Mouse (Mus musculus): ENCODE data around the gene Ltf. TPM values are rescaled to one million over a fixed set of nuclear protein-coding genes. Genes with fewer than 3 reads are reported as not detected.

Gene Ltf
- 420 and 461 TPM in 2 replicates for total RNA-seq (2015; ENCODE audit: low replicate concordance)
- total RNA-seq (2017; ENCODE audit: low replicate concordance) = 308 and 520 TPM in 2 replicates

DNA sequence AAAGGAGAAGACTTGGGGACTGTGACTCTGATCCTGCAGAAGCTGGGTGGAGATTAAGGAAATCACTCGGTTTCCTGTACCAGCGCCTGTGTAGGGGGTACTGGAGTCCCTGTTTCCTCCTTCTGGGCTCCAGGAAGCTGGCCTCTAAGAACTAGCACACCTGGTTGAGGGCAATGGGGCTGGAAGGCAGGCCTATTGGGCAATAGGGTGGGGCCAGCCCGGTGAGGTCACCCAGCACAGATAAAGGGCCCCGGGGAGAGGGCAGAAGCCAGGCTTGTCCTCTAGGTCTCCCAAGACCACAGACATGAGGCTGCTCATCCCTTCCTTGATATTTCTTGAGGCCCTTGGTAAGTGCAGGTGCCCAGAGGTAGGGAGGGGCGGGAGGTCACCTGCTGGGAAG is at the start of gene Ltf:
Gene Ltf (plus strand): TSS at position 250 of the 400 bp plus-strand sequence.
- ATAC-seq (replicated peaks; ENCODE audit: low FRiP score, poor library complexity, severe bottlenecking) = no peak

DNA sequence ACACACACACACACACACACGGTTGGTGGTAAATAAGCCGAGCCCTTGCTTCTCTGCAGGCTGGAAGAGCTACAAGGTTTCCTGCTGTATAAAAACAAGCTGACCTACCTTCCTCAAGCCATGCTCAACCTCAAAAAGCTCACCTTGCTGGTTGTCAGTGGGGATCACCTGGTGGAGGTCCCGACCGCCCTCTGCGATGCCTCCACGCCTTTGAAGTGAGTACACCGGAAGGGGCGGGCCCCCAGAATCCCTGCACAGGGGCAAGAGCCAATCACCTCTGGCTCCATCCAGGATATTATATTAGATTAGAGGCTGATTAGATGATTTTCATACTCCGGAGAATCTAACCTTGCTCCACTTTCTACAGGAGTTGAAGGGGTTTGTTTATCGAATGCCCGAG is 39.7 kb upstream of the Ltf start:
- no peak for ATAC-seq (replicated peaks; ENCODE audit: low FRiP score, poor library complexity, severe bottlenecking)

DNA sequence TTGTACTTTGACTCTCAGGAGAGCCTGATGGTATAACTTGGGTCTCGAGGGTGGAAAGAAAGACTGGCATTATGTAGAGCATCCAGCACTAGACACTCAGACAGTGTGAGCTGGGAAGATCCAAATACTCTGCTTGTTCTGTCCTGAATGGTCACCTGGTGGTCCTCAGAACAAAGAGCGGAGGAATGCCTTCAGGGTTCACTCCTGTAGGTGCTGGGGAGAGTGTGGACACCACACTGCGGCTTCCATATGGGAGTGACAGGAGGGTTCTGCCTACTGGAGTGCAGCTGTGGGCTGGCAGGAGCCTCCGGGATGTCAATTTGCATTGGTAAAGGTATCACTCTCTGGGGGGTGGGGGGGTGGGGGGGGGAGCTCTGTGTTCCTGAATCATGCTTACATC is 36.7 kb upstream of the Ltf start:
- no peak for ATAC-seq (replicated peaks; ENCODE audit: low FRiP score, poor library complexity, severe bottlenecking)

DNA sequence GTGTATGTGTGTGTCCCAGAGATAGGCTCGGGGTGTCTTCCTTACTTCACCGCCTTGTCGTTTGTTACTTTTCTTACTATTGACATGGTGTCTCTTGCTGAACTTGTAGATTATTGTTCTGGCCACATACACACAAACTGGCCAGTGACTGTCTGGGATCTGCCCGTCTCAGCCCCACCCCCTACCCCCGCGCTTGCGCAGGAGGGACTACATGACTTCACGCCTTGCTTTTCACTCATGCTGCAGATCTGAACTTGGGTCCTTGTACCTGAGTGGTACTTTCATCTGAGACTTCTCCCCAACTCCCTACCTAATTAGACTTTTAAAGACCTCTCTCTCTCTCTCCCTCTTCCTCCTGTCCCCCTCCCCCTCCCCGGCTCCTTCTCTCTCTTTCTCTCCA is 35.0 kb upstream of the Ltf start:
- no peak for ATAC-seq (replicated peaks; ENCODE audit: low FRiP score, poor library complexity, severe bottlenecking)

DNA sequence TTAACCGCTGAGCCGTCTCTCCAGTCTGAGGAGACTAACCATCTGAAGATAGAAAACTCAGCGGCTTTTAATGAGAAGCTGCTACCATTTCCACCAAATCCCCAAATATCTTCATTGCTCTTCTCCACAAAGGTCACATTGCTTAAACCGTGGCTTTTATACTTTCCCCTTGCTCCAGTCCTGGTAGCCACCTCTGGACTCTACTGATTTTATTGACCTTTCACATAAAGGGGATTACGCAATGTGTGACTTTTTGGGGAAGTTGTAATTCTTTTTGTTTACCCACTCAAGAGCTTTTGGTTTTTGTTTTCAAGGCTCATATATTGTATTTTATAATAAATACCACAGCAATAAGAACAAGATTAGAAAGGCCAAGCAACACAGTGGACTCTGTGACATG is 33.5 kb upstream of the Ltf start:
- no peak for ATAC-seq (replicated peaks; ENCODE audit: low FRiP score, poor library complexity, severe bottlenecking)

DNA sequence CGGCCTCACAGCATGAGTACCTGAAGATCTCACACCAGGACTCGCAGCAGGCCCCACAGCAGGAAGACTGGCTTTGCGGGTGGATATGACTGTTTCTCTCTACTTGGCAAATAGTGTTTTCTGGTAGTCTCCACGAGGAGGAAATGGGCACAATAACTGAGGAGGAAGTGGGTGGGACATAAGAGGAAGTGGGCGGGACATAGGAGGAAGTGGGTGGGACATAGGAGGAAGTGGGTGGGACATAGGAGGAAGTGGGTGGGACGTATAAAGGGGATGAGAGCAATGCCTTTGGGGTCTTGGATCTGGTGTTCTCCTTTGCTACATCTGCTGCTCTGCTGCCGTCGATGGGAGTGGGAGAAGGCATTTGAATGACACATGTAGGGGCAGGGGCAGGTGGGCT is 33.1 kb upstream of the Ltf start:
- ATAC-seq (replicated peaks; ENCODE audit: low FRiP score, poor library complexity, severe bottlenecking) = no peak

DNA sequence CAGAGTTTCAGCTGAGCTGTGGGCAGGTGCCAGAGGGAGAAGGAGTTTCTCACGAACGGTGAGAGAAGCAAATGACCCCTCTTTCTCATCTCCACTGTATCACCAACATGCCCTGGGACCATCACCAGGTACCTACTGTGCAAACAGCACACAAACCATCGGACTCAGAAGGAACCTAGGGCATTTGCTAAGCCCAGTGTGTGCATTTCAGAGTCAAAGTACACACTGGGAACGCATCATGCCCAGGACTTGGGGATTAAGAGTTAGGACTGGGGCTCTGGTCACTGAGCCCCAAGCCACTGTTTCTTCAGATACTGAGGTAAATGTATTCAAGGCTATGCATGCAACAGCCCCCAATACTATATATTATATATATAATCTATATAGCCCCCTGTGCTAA is 31.7 kb upstream of the Ltf start:
- no peak for ATAC-seq (replicated peaks; ENCODE audit: low FRiP score, poor library complexity, severe bottlenecking)

DNA sequence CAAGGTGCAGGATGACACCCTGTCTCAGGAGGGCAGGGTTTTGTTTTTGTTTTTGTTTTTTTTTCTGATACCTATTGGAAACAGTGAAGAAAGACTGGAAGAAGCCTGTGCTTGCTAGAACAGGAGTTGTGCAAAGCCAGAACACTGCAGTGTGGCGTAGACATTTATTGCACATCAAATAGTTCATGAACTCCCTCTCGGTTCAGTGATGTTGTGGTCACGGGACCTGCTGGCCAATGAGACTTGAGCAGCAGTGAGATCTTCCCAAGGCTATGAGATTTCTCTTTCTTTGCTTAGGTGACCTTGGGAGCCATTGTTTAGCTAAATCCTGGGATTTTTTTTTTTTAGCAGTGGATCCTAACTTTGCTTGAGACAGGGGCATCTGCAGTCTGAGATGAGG is 31.0 kb upstream of the Ltf start:
- ATAC-seq (replicated peaks; ENCODE audit: low FRiP score, poor library complexity, severe bottlenecking) = no peak

DNA sequence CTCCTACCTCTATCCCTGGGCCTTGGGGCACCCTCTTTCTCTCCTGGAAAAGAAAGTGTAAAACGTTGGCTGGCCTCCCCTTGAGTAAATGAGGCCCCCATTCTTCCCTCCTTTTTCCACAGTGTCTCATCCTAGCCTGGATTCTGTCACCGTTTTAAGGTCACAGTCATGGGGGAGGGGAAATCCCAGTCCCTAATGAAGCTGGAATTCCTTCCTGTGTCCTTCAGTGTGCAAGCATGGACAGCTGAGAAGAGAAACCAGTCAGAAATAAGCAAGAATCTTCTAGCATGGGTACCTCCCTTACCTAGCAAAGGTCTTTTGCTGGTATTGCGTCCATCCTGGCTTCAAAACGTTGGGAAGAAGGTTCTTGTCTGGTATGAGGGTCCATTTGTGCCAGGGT is 29.9 kb upstream of the Ltf start:
- ATAC-seq (replicated peaks; ENCODE audit: low FRiP score, poor library complexity, severe bottlenecking) = no peak

DNA sequence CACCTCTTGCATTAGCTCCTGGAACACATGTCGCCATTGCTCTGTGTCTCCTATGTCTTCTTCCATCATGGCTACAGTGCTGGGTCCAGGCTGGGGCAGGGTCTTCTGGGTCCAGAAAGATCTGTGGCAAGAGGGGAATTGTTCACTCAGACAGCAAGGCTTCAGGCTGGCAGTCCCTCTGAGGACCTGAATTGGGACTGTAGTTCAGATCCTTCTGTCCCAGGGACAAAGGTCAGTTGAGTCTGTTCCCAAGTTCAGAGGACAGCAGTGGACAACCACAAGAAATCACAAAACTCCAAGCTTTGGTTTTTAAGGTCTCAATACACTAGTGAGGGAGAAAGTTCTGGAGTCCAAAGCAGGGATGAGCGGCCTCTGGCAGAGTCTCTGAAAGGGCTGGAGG is 29.5 kb upstream of the Ltf start:
- ATAC-seq (replicated peaks; ENCODE audit: low FRiP score, poor library complexity, severe bottlenecking) = no peak

DNA sequence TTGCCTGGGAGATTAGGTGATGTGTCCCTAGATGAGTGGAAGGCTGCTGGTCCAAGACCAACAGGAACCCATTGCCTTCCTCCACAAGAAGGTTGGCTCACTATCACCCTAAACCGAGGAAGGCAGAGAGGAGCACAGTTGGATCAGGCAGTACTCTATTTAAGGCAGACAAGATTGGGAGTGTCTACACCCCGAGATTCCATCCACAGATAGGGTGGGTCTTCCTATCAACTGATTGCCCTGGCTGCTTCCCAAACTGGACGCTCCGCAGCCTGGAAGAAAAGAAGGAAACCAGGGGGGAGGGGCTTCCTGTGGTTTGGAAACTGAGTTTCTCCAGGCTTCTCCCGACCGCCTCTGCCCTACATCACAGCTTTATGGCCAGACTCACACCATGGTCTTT is 28.9 kb upstream of the Ltf start, which contains the start of gene Rtp3:
Gene Rtp3 (minus strand): TSS at position 380 of the 400 bp plus-strand sequence.
- ATAC-seq (replicated peaks; ENCODE audit: low FRiP score, poor library complexity, severe bottlenecking) = no peak

DNA sequence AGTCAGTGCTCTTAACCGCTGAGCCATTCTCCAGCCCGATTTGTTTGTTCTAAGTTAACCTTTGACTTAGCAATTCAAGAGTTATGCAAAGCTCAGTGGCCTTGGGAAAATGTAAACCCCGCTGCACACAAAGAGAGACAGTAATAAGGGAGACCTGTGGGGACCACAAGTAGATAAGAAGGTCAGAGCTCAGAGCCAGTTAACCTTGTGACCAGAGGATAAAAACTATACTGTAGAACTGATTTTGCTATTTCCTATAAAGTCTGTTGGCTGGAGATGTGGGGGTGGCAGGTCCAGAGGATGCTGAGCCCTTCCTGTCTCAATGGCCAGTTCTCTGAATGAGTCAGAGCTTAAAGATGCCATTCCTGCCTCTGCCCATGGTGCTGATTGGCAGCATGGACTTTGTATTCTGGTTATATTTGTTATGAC is 25.8 kb upstream of the Ltf start:
- no peak for ATAC-seq (replicated peaks; ENCODE audit: low FRiP score, poor library complexity, severe bottlenecking)

DNA sequence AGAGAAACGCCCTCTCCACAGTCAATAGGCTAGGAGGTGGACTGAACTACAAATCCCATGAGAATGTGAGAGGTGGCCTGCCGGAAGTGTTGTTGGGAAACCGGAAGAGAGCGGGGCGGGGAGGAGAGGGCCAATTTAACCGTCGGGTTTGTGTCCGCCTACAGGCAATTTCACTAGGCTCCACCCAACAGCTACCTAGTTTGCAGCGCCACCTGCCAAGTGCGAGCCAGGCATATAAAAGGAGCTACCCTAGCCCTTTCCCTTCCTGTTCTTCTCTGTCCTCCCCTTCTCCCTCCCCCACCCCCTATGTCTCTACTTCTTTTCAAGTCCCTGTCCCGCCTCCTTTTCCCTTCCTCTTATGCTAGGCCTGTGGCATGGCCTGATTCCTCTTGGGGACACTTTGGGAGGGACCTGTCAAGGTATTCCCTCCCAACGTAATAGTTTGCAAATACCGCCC is 24.3 kb upstream of the Ltf start:
- ATAC-seq (replicated peaks; ENCODE audit: low FRiP score, poor library complexity, severe bottlenecking) = peak; percentile 82

DNA sequence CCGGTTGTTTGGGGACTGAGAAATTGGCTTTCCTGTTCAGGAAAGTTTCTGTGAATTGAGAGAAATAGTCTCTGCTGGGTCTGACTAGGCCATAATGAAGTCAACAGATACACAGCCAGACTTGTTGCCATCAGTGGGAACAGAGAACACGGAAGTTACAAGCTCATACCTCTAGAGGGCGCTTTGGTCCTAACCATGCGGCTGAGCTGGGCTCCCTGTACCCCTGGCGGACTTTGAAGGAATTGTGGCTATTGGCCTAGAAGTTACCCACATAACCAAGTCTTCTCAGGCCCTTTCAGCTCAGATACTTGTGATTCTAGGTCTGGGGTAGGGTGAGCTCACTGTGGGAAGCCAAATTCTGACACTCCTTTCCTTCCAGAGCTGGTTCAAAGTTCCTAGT is 21.8 kb upstream of the Ltf start:
- ATAC-seq (replicated peaks; ENCODE audit: low FRiP score, poor library complexity, severe bottlenecking) = peak; percentile 79

DNA sequence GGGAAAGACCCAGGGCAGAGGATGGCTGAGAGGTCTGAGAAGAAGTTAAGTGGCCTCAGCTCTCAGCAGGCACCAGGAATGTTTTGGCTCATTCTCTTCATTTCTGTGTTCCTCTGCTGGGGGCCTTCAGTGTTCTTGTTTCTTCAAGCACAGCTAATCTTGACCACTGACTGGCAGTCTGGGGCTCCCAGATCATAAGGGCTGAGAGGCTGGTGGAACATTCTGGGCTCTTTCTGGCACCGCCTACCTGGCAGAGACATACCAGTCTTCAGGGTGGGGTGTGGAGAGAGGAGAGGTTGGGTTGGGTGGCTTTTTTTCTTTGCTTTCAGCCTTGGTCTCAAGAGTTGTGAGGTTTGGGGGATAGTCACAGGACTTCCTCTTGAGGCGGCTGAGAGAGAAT is 20.0 kb upstream of the Ltf start:
- no peak for ATAC-seq (replicated peaks; ENCODE audit: low FRiP score, poor library complexity, severe bottlenecking)

DNA sequence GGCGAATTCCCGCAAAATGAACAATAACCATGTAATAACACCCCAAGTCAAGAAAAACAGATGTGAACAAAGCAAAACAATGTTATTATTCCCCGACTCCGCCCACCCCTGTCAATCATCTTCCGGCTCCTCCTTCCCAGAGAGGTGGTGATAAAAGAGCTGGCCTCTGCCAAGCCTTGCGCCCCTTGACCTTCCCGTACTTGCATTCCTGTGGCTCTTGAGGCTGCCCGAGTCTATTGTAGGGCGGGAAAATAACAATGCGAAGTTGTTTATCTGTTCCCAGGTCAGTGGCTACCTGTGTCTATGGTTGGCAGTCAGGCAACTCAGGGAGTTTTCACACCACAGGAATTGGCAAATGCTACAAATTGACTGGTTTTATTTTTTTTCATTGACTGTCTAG is 19.2 kb upstream of the Ltf start:
- ATAC-seq (replicated peaks; ENCODE audit: low FRiP score, poor library complexity, severe bottlenecking) = no peak

DNA sequence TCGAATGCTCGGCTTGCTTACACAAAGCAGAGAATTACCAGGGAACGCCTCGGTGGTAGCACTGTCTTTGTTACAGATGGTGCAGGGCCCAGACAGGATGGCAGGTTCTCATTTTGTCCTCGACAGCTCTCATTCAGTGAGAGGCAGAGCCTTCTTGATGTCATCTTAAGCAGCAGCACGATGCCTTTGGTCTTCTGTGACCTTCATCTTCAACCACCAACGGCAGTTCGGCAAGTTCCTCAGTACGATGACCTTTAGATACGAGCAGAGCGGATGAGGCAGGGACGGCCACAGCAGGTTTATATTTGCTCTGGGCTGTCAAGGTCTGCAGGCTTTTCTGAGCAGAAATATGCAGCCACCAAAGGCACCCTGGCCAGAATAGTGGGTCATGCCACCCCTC is 17.4 kb upstream of the Ltf start:
- ATAC-seq (replicated peaks; ENCODE audit: low FRiP score, poor library complexity, severe bottlenecking) = no peak

DNA sequence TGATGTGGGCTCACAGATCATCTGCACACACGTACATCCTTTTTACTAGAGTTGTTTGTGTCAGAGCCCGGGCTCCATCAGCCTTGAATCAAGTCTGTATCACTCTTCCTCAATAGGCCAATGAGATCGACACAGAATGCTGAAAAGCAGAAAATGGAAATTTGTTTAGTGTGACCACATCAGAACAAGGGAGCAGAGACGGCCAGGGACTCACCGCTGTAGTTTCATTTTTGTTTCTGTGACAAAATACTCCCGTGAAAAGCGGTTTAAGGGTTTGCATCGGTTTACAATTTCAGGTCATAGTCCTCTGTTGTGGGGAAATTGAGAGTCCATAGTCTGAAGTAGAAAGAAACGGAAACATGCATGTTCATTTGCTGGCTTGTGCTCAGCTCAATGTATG is 15.8 kb upstream of the Ltf start:
- no peak for ATAC-seq (replicated peaks; ENCODE audit: low FRiP score, poor library complexity, severe bottlenecking)

DNA sequence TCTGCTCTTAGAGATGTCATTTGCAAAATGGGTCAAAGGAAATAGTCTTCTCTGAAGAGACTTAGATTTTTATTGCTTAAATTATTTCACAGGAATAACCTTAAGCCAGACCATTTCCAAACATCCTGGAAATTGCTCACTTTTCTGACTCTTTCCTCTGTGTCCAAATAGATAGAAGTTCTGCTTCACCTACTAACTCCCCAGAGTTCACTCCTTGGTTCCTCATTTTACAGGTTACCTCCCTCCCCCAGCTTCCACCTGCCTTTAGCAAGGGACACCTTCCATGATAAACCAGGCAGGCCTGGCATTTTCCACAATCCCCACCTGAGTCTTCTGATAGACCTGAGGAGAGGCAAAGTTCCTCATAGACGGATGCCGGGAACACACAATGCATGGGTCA is 12.5 kb upstream of the Ltf start:
- ATAC-seq (replicated peaks; ENCODE audit: low FRiP score, poor library complexity, severe bottlenecking) = no peak

DNA sequence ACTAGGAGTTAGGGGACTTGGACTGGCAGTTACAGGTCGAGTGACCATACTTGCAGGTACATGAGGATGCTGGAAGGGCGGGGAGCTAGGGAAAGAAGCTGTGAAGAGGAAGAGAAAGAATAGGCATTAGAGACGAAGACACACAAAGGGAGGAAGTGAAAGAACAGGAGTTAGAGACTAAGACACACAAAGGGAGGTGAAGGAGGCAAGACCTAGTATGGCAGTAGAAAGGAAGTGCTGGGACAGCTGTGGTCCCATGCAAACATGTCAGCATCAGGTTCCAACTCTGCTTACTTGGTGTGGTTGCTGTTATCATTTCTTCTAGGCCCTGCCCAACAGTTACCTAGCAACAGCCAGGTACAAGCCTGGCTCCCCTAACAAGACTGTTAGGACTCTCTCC is 9.3 kb upstream of the Ltf start:
- ATAC-seq (replicated peaks; ENCODE audit: low FRiP score, poor library complexity, severe bottlenecking) = no peak

DNA sequence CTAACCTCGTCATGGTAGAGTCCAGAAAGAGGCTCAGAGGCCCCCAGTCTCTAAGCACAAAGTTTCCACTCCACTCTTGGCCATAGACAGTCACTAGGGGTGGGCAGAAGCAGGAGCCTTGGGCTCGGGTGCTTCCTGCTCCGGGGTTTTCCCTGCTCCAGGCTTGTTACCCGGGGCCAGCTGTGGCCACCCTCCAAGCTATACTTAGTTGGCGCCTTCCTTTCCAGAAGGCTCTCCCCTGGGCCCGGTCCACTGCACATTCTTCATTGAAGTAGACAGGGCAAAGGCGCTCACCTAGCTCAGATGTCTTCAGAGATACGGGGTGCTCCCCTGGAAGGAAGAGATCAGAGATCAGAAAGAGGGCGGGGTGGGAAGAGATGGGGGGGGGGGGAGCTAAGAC is 7.5 kb upstream of the Ltf start:
- ATAC-seq (replicated peaks; ENCODE audit: low FRiP score, poor library complexity, severe bottlenecking) = no peak

DNA sequence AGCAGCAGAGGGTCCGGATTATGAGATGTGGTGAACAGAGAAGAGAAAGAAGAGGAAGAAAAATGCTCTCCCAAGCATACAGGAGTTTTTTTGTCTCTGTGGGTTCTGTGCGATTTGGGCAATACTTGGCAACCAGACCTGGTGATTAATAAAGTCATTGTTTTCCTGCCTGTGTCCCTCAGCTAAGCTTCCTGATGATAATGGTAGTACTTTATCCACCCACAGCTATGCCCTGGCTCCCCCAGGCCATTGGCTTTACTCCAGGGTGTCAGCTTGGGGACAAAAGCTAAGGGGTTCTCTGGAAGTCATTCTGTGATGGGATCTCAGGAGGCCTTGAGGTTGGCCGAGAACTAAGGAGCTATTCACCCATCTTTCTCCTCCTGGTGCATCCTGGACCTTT is 7.0 kb upstream of the Ltf start:
- no peak for ATAC-seq (replicated peaks; ENCODE audit: low FRiP score, poor library complexity, severe bottlenecking)

DNA sequence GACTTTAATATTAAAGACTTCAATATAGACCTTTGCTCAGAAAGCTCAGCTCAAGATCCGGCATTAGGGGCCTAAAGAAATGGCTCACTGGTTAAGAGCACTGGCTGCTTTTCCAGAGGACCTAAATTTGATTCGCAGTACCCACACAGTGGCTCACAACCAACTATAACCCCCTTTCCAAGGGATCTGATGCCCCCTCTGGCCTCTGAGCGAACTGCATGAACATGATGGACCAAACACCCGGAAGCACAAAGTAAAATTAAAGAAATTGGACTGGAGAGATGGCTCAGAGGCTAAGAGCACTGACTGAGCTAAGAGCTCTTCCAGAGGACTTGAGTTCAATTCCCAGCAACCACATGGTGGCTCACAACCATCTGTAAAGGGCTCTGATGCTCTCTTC is 3.4 kb upstream of the Ltf start:
- ATAC-seq (replicated peaks; ENCODE audit: low FRiP score, poor library complexity, severe bottlenecking) = no peak
